Mouse (Mus musculus) MN1 (cell line): ENCODE data around the gene Sds.
"Not testable (repeated sequence)": the region's sequence is repeated elsewhere in the genome, so short reads cannot be mapped to it uniquely, and the experiment has no call there.

Experiments
- DNase-seq: peaks from one replicate; pipeline ENCODE4 v3.0.0-alpha.2; 2016; ENCODE audit warnings: low spot score

Gene Sds

DNA sequence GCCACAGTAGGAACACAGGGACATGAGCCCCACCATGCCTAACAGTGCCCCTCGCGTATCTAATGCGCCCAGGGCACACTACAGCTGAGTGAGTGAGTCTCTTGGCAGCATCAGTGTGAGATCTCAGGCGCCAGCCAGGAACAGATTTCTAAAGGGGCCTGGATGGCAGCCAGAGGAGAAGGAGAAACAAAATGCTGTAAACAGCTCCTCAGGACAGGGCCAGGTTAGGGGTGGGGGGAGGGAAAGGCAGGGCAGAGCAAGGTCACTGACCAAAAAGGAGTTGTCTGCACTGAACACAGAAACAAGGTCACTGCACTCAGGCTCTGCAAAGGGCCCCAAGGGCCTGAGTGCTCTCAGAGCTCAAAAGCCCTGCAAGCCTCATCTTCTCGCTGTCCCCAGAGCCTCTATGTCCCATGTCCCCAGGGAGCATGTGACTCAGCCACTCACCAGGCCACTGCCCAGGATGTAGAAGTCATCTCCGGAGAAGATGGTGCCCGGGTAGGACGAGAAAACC lies 14.4 kb downstream of the Sds start:
- DNase-seq, result peak; percentile 71

DNA sequence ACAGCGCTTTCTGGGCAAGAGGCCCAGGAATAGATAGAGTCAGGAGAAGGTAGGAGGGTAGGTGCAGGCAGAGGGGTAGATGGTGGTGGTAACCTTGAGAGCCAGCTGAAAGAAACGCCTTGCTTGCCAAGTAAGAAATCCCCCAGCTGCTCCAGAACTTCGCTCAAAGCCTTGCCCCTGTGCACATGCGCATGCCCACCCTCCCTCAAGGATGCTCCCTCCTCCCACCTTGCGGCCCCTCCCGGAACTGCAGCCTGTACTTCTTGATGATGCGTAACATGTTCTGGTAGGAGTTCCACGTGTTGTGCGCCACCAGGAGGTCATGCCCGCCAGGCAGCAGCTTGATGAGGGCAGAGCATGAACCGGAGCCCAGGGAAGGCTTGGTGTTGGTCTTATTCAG lies 16.1 kb downstream of the Sds start:
- no peak for DNase-seq

DNA sequence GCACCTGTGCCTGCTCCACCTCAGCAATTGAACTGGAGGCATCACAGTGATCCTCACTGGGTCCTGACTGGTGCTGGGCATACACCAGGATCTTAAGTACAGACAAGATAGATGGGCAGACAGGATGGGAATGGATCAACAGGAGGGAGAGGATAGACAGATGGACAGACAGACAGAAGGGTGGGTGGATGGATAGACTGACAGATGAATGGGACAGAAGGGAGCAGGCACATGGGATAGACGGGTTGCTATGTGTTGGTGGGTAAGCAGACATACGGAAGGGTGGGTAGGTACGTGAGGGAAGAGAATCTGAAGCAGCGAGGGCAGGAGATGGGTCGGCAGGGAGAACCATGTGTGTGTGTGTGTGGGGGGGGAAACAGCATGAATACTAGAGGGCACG lies 17.1 kb downstream of the Sds start:
- DNase-seq, result no peak

DNA sequence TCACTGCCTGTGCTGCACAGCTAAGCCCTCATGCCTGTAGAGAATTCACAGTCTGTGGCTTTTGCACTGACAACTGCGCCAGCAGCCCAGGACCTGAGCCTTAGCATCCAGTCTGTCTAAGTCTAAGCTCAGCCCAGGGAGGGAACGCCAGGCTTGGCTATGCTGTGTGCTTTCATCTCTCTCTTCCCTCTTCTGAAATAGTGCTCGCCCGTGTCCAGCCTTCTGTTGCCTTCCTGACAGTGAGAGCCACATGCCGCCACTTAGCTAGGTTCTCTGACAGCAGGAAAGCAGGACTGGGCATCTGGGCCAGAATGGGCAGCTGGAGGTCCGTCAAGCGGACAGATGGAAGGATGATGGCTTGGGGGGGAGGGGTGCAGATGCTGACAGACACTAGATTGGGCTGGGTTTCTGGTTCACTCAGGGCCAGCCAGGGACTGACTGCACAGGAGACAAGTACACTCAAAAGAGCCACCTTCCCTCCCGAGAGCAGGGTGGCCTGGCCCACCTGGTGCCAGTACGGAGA lies 17.6 kb downstream of the Sds start:
- DNase-seq, result peak; percentile 26

DNA sequence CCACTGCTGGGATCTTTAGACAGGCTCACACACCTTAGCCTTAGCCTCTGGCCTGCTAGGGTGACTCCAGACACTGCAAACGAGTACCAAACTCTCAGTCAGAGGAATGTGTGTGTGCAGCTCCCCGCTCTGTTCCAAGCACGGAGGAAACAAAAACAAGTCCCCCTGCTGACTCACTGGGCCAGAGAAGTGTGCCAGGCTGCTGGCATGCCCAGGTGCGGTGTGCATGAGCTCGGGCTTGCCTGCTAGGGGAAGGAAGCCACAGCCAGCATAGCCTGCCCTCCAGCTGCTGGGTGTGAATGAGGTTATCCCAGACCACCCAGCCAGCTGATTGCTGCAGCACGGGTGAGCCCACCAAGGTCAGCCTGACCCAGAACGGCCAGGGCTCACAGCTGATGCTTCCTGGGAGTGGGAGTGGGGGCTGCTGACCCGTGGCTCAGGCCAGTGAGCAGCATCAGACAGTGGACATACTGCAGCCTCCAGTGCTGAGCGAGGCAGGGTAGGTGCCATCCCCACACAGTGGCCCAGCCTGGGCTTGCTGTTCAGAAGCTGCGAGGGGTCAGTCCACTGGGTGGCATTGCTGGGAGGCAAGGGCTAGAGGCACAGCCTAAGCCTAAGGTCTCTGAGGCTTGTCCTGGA lies 18.9 kb downstream of the Sds start:
- DNase-seq, result peak; percentile 14

DNA sequence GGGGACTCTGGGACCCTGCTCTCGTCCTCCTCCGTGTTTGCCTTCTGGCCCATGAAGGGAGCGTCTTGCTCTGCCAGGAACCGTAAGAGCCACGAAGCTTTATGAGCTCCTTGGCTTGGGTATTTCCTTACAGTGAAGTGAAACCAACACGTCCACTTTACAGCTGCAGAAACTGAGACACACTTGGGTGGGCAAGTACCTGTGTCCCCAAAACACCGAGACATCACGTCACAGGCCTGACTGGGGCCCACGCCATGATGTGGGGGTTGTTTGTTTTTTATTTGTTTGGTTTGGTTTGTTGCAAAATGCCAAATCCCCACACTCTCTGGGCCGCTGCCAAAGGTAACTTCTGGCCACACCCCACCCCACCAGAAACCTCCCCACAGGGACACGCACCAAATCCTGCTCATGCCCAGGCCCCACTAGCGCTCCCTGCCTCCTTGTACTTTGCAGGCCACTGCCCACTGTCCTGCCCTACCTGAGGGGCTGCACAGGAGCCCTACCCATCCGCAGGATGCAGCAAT lies 19.4 kb downstream of the Sds start:
- no peak for DNase-seq

DNA sequence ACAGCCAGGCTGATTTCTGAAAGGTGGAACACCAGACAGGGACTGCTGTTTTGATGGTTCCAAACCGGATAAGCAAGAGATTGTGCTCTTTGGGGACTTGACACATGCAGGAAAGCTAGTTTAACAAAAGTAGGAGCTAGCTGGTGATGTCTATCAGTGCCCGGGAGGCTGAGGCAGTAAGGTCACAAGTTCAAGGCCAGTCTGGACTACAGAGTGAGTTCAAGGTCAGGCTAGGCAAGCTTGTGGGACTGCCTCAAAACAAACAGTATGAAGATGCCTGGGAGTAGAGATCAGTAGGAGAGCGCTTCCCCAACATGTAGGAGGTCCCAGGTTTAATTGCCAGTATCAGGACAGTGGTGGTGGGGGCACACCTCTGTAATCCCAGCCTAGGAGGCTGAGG lies 20.7 kb downstream of the Sds start:
- no peak for DNase-seq

DNA sequence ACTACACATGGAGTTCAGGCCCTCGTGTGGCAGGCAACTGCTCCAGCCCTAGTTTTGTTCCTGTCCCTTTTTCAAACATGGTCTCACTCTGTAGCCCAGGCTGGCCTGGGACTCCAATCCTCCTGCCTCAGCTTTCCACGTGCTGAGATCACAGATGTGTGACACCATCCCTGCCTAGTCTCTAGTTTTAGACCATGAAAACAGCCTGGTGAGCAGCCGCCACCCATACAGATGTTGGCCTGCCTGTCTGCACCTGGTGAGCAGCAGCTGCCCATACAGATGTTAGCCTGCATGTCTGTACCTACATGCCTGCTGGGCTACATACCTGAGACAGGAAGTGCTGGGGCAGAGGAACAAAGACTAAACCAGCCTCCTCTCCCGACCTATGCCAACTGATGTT lies 22.9 kb downstream of the Sds start:
- DNase-seq, result no peak

DNA sequence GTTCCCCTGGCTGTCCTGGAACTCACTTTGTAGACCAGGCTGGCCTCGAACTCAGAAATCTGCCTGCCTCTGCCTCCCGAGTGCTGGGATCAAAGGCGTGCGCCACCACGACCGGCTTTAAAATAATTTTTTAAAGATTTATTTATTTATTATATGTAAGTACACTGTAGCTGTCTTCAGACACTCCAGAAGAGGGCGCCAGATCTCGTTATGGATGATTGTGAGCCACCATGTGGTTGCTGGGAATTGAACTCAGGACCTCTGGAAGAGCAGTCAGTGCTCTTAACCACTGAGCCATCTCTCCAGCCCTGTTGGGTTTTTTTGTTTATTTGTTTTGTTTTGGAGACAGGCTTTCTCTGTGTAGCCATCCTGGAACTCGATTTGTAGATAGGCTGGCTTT lies 24.3 kb downstream of the Sds start:
- not testable (repeated sequence) for DNase-seq

DNA sequence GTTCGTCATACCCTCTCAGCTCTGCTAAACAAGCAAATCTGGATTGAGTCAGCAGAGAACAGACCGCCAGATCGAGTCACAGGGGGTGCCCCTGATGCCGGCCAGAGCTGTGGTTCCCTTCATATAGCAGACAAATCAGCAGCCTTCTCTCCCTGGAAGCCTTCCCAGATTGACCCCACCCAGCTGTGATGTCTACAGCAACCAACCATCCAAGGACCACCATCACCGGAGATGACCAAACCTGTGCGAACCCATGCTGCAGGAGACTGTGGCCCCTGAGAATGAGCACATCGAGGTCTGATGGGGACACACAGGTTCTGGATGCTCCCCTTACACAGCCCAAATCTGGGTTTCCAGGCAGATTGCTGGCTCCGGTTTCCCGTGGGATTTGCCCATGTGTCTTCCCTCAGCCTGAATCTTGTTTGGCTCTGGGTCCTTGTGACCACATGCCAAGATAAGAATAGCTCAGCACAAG lies 25.9 kb downstream of the Sds start:
- peak; percentile 73 for DNase-seq

DNA sequence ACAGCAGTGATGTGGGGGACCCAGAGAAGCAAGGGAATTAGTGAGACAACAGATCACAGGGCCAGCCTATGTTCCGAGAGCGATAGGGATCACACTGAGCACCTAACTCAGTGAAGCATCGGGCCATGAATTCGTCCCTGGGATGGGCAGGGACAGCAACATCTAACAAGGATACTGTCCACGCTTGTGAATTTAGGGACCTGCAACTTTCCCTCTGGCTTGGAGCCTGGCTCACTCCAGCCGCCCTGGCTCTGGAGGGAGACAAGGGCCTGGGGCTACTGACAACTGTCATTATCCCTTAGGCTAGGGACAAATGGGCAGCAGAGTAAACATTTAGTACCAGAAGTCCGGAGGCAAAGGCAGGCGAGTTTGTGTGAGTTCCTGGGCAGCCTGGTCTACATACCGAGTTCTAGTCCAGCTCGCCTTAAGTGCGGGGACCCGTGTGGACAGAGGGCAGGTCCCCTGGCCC lies 26.4 kb downstream of the Sds start:
- DNase-seq, result no peak

DNA sequence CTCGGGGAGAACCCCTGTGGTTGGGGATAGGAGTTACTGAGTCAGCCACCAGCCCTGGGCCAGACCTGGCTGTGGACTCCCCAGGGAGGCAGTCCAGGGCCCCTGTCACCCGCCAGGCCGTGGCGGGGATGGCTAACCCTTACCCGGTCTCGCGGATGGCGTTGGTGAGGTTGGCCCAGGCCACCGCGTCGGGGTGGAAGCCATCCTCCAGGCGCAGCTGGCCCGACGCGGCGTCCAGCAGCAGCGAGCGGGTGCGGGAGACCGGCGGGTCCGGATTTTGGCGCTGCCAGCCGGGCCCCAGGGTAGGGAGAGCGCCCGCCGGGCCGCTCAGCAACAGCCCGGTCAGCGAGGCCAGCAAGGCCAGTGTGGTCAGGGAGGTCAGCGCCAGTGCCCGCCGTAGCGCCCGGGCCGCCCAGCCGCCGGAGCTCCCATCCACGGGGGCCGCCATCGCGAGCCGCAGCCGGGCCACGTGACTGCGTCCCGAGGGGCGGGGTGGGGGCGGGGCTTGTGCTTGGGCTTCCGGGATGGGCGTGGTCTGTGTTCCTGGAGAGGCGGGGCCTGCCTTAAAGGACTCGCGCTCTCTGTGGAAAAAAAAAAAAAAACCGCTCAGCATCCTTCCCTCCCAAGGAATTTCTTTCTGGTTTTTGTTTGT lies 26.9 kb downstream of the Sds start, which contains the start of gene Plbd2:
Gene Plbd2, minus strand, starts transcription at position 482 of the 652 bp plus-strand sequence.
- peak; percentile 94 for DNase-seq

DNA sequence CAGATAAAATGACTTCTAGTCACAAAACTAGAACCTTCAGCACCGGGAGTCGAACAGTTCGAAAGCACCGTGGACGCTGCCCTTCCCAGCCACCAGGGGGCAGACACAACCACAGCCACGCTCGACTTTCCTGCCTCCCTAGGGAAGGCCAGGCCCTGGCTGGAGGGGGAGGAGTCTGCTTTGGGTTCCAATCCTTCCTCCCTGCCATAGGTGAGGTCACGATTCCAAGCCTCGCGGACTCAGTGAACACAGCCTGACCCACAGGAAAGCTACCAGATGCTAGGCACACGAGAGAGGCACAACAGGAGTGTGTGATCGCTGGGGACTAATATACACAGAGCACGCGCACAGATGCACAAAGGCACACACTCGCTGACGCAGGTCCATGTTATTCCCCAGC lies 29.0 kb downstream of the Sds start:
- peak; percentile 83 for DNase-seq

DNA sequence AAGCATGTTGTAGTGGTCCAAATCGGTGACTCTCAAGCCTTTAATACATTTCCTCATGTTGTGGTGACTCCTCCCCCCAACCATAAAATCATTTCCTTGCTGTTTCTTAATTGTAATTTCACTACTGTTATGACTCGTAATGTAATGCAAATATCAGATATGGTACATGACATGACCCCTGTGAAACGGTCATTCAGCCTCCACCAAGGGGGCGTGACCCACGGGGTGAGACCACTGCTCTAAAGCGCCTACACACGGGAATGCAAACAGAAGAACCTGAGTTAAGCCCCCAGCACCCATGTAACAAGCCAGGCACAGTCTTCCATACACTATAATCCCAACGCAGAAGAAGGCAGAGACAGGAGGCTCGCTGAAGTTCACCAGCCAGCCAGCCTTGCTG lies 29.5 kb downstream of the Sds start:
- no peak for DNase-seq

DNA sequence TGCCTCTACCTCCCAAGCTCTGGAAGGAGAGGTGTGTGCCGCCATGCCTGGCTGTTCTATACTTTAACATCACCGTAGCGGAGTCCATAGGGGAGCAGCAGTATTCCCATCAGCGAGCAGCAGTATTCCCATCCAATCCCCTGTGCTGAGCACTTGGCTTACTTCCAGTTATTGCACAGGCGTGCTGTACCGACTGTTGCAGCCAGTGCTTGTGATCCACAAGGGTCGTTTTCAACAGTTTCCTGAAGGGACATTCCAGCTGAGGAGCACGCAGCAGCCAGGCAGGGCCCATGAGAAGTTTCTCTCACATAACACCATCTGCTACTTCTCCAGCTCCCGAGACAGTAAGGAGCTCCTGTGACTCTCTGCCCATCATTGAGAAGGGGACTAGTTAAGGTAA lies 30.2 kb downstream of the Sds start:
- peak; percentile 28 for DNase-seq

DNA sequence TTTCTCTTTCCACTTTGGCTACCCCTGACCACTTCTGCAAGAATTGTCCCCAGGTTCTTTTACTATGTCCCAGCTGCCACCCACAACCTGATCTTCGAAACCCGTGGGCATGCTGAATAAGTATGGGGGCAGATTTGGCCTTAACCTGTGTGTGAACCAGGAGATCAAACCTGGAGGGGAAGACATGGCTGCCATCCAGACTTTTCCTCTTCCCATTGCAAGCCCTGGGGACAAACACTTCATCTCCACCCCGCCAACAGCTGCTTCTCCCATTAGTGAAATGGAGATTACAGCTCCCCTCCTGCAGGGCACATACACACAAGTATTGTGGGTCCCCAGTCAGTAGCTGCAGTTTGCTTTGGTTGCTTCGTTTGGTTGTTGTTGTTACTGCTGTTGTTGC lies 31.0 kb downstream of the Sds start:
- no peak for DNase-seq

DNA sequence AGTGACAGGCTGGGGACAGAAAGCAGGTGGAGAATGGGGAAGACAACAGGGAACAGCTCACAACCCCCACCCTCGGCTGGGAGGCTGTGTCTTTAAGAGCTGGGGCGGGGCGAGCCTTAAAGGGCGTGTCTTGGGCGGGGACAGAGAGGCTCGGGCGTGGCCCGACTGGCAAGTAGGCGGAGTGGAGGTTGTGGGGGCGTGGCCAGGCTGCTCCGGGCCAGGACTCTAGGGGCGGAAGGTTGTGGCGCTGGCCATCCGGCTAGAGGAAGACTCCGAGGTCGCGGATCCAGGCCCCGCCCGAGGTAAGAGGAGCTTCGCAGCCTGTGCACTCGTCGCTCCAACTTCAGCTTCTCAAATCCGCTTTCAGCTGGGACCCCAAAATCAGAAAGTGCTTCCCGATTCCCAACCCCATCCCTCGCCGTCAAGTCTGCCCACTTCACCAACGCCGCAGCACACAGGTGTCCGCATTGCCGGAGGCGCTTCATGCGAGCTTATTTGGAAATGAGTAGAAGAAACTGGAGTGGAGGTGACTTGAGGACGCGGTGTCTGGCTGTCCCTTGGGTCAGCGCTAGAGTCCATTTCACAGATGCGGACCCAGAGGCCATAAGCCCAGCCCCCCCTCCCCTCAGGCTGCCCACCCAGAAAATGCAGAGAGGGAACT lies 34.8 kb downstream of the Sds start, which contains the start of gene Slc8b1:
Gene Slc8b1, plus strand, starts transcription at position 187 of the 661 bp plus-strand sequence.
- DNase-seq, result peak; percentile 94

DNA sequence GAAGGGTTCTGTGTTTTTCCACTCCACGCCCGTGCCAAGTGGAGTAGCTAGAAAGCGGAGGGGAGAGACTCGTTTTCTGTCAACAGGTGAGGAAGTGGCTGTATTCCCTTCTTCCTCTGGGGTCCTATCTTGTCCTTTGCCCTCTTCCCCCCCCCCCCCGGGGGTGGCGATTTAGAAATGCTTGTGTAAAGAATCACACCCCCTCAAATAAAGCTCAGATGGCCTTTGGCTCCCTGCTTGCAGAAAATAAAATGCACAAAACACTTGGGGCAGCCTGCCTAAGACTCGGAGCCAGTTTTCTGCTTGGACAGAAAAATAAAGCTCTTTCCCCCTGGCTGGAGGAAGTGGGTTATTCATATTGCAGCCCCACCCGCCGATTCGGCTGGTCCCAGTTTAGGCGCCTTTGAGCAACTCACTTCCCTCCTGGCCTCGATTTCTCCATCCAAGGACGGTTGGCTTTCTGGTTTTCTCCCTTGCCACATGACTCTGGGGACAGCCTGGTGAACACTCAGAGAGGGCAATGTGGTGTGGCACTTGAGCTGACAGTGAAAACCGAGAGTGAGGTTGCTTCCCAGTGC lies 35.4 kb downstream of the Sds start:
- no peak for DNase-seq

DNA sequence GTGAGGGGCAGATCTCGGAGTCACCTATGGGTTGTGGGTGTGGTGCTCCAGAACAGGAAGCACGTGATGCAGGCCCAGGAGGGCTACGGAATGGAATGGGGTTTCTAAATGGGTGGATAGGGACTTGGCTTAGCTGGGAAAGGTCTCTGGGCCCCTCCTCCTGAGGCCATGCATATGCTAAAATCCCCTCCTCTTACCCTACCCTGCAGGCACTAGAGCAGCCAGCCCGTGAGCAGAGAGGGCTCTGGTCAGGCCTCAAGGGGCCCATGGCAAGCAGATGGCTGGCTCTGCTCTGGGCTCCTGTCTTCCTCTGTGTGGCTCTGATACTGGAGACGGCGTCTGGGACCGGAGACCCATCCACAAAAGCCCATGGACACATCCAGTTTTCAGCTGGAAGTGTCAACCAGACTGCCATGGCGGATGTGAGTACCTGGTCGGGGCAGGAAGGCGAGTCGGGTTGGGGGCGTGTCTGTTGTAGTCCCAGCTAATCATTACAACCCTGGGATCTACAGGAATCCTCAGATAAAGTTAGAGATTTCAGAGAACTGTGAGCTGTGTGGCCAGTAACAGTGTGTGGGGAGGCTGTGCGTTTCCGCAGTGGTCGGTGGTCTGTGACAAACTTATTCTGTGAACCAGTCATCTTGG lies 36.7 kb downstream of the Sds start:
- peak; percentile 24 for DNase-seq

DNA sequence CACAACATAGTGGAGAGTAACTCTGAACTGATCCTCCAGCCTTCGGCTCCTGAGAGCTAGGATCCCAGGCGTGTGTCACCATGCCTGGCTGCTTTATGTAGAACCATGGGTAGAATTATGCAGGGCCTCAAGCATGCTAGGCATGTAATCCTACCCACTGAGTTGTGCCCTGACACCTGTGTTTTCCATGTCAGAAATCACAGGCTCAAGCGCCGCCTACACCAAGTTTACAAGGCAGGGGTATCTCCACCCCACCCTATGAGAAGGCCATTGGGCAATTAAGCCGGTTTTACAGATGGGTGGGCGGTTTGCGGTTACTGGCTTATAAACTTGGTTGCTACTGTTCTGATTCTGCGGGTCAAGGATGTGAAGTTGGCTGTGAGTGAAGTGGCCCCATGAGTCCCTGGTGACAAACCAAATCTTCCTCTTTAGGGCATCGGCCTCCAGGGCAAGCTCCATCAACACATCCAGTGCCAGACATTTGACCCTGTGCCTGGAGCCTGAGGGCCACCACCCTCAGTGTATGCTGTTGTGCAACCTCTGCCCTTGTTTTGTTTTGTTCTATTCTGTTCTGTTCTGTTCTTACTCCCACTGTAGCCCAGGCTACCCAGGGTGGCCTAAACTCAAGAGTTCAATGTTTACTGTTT lies 37.8 kb downstream of the Sds start:
- no peak for DNase-seq

DNA sequence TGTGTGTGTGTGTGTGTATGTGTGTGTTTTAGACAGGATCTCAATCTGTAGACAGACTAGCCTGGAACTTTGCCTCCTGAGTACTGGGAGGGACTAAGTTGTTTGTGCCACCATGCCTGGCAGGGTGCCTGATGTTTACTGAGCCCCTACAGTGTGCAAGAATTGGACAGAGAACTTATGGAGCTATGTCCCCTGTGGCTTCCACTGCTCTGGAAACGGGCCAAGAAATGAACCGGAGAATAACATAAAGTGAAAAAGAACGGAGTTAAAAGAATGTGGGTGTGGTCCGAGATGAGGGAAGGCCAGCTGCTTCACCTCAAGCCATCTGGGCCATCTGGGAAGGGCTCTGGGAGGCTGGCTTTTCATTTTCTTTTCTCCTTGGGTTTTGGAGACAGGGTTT lies 38.4 kb downstream of the Sds start:
- peak; percentile 63 for DNase-seq
